31 mouse cellular contexts compared by ENCODE assay signal in genomic region chr11:48377269-48377668, GRCm38 (mm10).
"Had no signal": no experiment of that assay in that cellular context is flagged by ENCODE, and none has a peak within 500 bp of the region (broad histone marks: within the 10 kb centered on the region; RNA-seq: fewer than 3 reads in every experiment).

No protein-coding gene starts in this region.

- DNase-seq: left cerebral cortex, postnatal 4 days; liver; liver, embryonic 13.5 days; liver, postnatal 0 days; lung, adult 18-20 months; lung, adult 2 months; lung, embryonic 14.5 days; lung, postnatal 10 days; lung, postnatal 14 days; lung, postnatal 36 days; lung, postnatal 4 days; midbrain, embryonic 14.5 days had no signal

- H3K36me3 ChIP-seq: limb, embryonic 10.5 days; limb, embryonic 12.5 days; limb, embryonic 13.5 days; limb, embryonic 15.5 days; liver, embryonic 12.5 days; liver, embryonic 13.5 days; liver, embryonic 15.5 days; lung, embryonic 15.5 days; midbrain, embryonic 10.5 days; midbrain, embryonic 12.5 days; midbrain, embryonic 15.5 days; neural tube, embryonic 12.5 days had no signal

- H3K9ac ChIP-seq: limb, embryonic 12.5 days; limb, embryonic 13.5 days; limb, embryonic 15.5 days; liver, embryonic 12.5 days; liver, embryonic 13.5 days; liver, embryonic 14.5 days; liver, embryonic 15.5 days; liver, postnatal 0 days; lung, embryonic 14.5 days; lung, embryonic 15.5 days; midbrain, embryonic 12.5 days; midbrain, embryonic 15.5 days; neural tube, embryonic 12.5 days had no signal

- ATAC-seq: liver, embryonic 12.5 days; lung, postnatal 0 days; midbrain, embryonic 15.5 days; midbrain, embryonic 16.5 days had no signal

- H3K27me3 ChIP-seq: limb, embryonic 12.5 days; limb, embryonic 13.5 days; limb, embryonic 15.5 days; liver, embryonic 12.5 days; liver, embryonic 13.5 days; liver, embryonic 15.5 days; lung, embryonic 15.5 days; megakaryocyte, embryonic 14.5 days; midbrain, embryonic 12.5 days; midbrain, embryonic 15.5 days; neural tube, embryonic 12.5 days had no signal

- H3K4me1 ChIP-seq: limb, embryonic 10.5 days; limb, embryonic 12.5 days; limb, embryonic 15.5 days; liver, embryonic 12.5 days; liver, embryonic 13.5 days; liver, embryonic 15.5 days; lung, embryonic 15.5 days; megakaryocyte, embryonic 14.5 days; midbrain, embryonic 15.5 days; neural tube, embryonic 12.5 days had no signal

- H3K4me3 ChIP-seq: left cerebral cortex, adult 2 months; limb, embryonic 10.5 days; limb, embryonic 12.5 days; limb, embryonic 13.5 days; limb, embryonic 15.5 days; liver, embryonic 12.5 days; liver, embryonic 13.5 days; liver, embryonic 15.5 days; lung, embryonic 15.5 days; megakaryocyte, embryonic 14.5 days; midbrain, embryonic 10.5 days; midbrain, embryonic 12.5 days; midbrain, embryonic 15.5 days; myocyte; neural tube, embryonic 12.5 days had no signal

- H3K9me3 ChIP-seq: limb, embryonic 10.5 days; limb, embryonic 12.5 days; limb, embryonic 13.5 days; limb, embryonic 15.5 days; liver, embryonic 12.5 days; liver, embryonic 13.5 days; liver, embryonic 15.5 days; lung, embryonic 15.5 days; megakaryocyte, embryonic 14.5 days; midbrain, embryonic 10.5 days; midbrain, embryonic 12.5 days; midbrain, embryonic 15.5 days; neural tube, embryonic 12.5 days had no signal

- H3K4me2 ChIP-seq: limb, embryonic 12.5 days; limb, embryonic 13.5 days; limb, embryonic 15.5 days; liver, embryonic 11.5 days; liver, embryonic 12.5 days; liver, embryonic 13.5 days; liver, embryonic 15.5 days; lung, embryonic 14.5 days; lung, embryonic 15.5 days; midbrain, embryonic 12.5 days; midbrain, embryonic 15.5 days; neural tube, embryonic 12.5 days had no signal

- H3K27ac ChIP-seq: left cerebral cortex, adult 2 months; limb, embryonic 10.5 days; limb, embryonic 12.5 days; limb, embryonic 13.5 days; limb, embryonic 15.5 days; liver, embryonic 12.5 days; liver, embryonic 13.5 days; liver, embryonic 14.5 days; liver, embryonic 15.5 days; lung, embryonic 15.5 days; macrophage; midbrain, embryonic 10.5 days; midbrain, embryonic 12.5 days; midbrain, embryonic 15.5 days; neural tube, embryonic 12.5 days had no signal
